Comparison of ENCODE assay signal across 8 mouse cellular contexts in the genomic region with DNA sequence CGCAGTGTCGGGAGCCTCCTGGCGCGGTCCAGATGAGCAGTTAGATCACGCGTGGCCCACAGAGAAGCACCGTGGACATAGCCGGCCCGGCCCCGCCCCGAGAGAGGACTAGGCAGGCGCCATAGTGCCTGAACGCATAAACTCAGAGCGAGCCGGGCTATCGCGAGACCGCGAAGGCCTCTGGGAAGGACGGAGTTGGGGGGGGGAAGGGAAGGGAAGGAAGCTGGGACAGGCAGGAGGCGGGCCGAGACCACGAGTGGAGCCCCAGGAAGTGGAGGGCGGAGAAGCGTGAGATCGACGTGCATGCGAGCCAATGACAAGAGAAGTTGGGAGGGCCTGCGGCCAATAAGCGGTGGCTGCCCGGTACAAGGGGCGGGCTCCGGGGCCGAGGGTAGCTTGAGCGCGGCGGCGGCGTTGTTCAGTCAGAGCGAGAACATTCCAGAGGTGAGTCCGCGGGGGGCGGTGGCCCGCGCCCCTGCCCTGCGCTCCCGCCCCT. TPM values are rescaled to one million over a fixed set of nuclear protein-coding genes. Genes with fewer than 3 reads are reported as not detected.
DNase-seq lines count a peak whose midpoint lies in the region; ATAC-seq lines count a peak whose summit lies in the region.

A gene (plus strand): TSS at position 221 of the 496 bp plus-strand sequence.

- peak; percentile 98 for DNase-seq in ES-CJ7 (ENCODE audit: low read depth, low spot score)
- peak; percentile 99 for DNase-seq in cerebellum, adult 11 months
- DNase-seq in forebrain, embryonic 14.5 days (ENCODE audit: low spot score): peak; percentile 100
- peak; percentile 99 for DNase-seq in heart, postnatal 14 days
- DNase-seq in layer of hippocampus, adult 11-12 months (ENCODE audit: low spot score): peak; percentile 99
- DNase-seq in lung, adult 18-20 months: peak; percentile 99 to 100
- DNase-seq in testis, postnatal 14 days (ENCODE audit: low spot score): peak; percentile 100

- H3K27me3 ChIP-seq in forebrain, embryonic 14.5 days (replicated peaks; ENCODE audit: control insufficient read depth, insufficient read depth, low read length): no peaks in the 10 kb centered on the region
- no peaks in the 10 kb centered on the region for H3K27me3 ChIP-seq in neural tube, embryonic 15.5 days (replicated peaks)

- H3K4me1 ChIP-seq in forebrain, embryonic 14.5 days (ENCODE audit: control insufficient read depth, insufficient read depth, low read length): peaks cover 18% of the 10 kb centered on the region; the same call in 1 of the 2 replicates
- peaks cover 36% of the 10 kb centered on the region for H3K4me1 ChIP-seq in neural tube, embryonic 15.5 days

- WGBS in forebrain, embryonic 14.5 days: under 1% methylated on average over 46 of the region's 47 CpGs
- WGBS in neural tube, embryonic 15.5 days: under 1% methylated on average over 45 of the region's 47 CpGs

- H3K36me3 ChIP-seq in forebrain, embryonic 14.5 days (ENCODE audit: control insufficient read depth, insufficient read depth, low read length): peaks cover 38% of the 10 kb centered on the region
- H3K36me3 ChIP-seq in neural tube, embryonic 15.5 days: peaks cover 30% of the 10 kb centered on the region

- peak; percentile 99 for ATAC-seq in forebrain, embryonic 14.5 days
- ATAC-seq in neural tube, embryonic 15.5 days (ENCODE audit: low FRiP score): peak; percentile 99

- no peaks in the 10 kb centered on the region for H3K9me3 ChIP-seq in forebrain, embryonic 14.5 days (replicated peaks; ENCODE audit: control insufficient read depth, low read length)
- no peaks in the 10 kb centered on the region for H3K9me3 ChIP-seq in neural tube, embryonic 15.5 days (replicated peaks)

- intact Hi-C loops in heart, postnatal 14 days (cut with DNase I): loop anchor here (2.0 kb wide), 1 partner anchor 37 kb away; a partner anchor contains a TSS

- peak within 1 kb of the TSS; percentile 95 for H3K4me3 ChIP-seq in forebrain, embryonic 14.5 days (ENCODE audit: low read depth, low read length)
- peak within 1 kb of the TSS; percentile 94 for H3K4me3 ChIP-seq in neural tube, embryonic 15.5 days (replicated peaks)

- peak within 1 kb of the TSS; percentile 95 for H3K27ac ChIP-seq in forebrain, embryonic 14.5 days (ENCODE audit: low read depth, low read length)
- peak within 1 kb of the TSS; percentile 98 for H3K27ac ChIP-seq in neural tube, embryonic 15.5 days (replicated peaks)

- H3K9ac ChIP-seq in forebrain, embryonic 14.5 days (ENCODE audit: low read length): peak within 1 kb of the TSS; percentile 97
- H3K9ac ChIP-seq in neural tube, embryonic 15.5 days (replicated peaks): peak within 1 kb of the TSS; percentile 97

- peak within 1 kb of the TSS; percentile 90 for H3K4me2 ChIP-seq in forebrain, embryonic 14.5 days (ENCODE audit: low read length)
- H3K4me2 ChIP-seq in neural tube, embryonic 15.5 days: peak within 1 kb of the TSS; percentile 79

RNA-seq across cellular contexts. Expression of the gene that starts here (rescaled TPM):
- 452 and 491 TPM in 2 replicates for polyA plus RNA-seq in forebrain, embryonic 14.5 days (2014; fragmentation: Nextera tagmentation; extraction: Ambion mirVana)
- total RNA-seq in heart, postnatal 14 days (2021): 100 to 1,000 TPM; 155 to 167 TPM
- 547 and 548 TPM in 2 replicates for polyA plus RNA-seq in neural tube, embryonic 15.5 days (2015; fragmentation: Nextera tagmentation; extraction: Ambion mirVana)

Comparison
In these comparisons a context has a peak if more than half of its experiments do, and no peak if none do; other contexts are left out.
1. Peak in every context shown above with its lines: DNase-seq, ATAC-seq, H3K4me3 ChIP-seq and H3K27ac ChIP-seq.